Mouse (Mus musculus) G1E (cell line): ENCODE measurements at regions not wholly inside any gene's neighbourhood (a gene's known extent, or its start where the extent isn't known, plus 50 kb on each side); places are given as distances from the start of the nearest gene placed in this dataset.

Experiments used
- CTCF ChIP-seq: IDR thresholded peaks from 2 replicates; pipeline ENCODE4 v1.5.1; 2012; ENCODE audit warnings: low read depth, low read length, inconsistent platforms, mixed read lengths
- POLR2AphosphoS5 ChIP-seq: IDR thresholded peaks from 2 replicates; pipeline ENCODE4 v1.6.1; 2012; ENCODE audit warnings: low read depth, low read length, inconsistent platforms; ENCODE audit not compliant: insufficient replicate concordance
- TAL1 ChIP-seq: conservative IDR thresholded peaks from 2 replicates; pipeline ENCODE4 v1.6.1; 2012; ENCODE audit warnings: low read depth, low read length, inconsistent platforms, mixed read lengths

DNA sequence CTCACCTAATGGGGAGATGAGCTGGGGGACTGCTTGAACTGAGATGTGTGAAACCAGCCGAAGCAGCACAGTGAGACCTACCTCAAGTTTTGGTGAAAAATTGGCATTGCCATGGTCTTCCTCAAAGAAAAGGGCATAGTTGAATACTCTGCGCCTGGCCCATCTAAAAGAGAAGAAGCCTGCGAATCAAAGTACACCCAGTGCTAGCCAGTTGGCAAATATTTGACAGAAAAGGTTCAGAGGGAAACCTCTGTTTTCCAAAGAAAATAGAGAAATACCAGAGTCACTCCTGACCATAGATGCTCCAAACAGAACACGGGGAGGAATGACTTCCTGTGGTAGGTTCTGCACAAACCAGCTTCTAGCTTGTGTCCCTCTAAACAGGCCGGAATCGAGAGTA lies 144.5 kb upstream of the Tbl1xr1 start:
- no peak for TF ChIP-seq TAL1
- no peak for TF ChIP-seq CTCF
- no peak for TF ChIP-seq POLR2AphosphoS5
